Mouse (Mus musculus): ENCODE data around the gene Hmgcs1.

DNA sequence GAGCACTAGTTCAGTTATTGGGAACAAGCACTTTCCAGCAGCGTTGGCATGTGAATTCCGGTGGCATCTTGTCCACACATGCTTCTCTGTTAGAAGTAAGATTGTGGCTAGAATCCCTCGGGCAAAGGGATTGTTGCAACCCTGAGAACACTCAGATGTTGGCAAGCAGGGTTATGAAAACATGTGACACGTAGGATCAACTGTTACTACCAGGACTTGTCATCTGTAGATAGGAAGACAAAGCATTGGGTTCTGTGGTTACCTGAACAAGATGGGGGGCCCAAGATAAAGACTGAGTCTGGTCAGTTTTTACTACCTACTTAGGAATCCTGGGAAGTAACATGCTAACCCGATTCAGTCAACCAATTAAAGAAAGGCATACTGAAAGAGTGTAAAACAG is 18.8 kb downstream of the Hmgcs1 start:
- TF ChIP-seq CTCF (conservative IDR thresholded peaks at IDR 0.05; ENCODE audit: low read length) = no peak
- TF ChIP-seq NANOG (IDR thresholded peaks at IDR 0.05; ENCODE audit: borderline replicate concordance, low read length) = no peak
